Mouse (Mus musculus) midbrain, embryonic 14.5 days (tissue): ENCODE measurements around the gene Fermt2. TPM values are rescaled to one million over a fixed set of nuclear protein-coding genes. Genes with fewer than 3 reads are reported as not detected.

Experiments
- ATAC-seq: fragments of 200-750 bp; cut with Nextera tagmentation; 2 replicates; pipeline ENCODE4 v1.8.0; 2017; ENCODE audit warnings: moderate number of reproducible peaks, moderate library complexity; ENCODE audit not compliant: low FRiP score, low TSS enrichment
- DNase-seq: peaks from one replicate; pipeline ENCODE4 v3.0.0-alpha.2; 2015
- H3K27ac ChIP-seq: fragments of 300-500 bp; sonication (generic); replicated peaks from 2 replicates; pipeline ENCODE4 v1.5.1; 2014; ENCODE audit warnings: mild to moderate bottlenecking, low read depth, low read length, moderate library complexity
- H3K27me3 ChIP-seq: fragments of 300-500 bp; sonication (generic); 2 replicates; pipeline ENCODE4 v1.6.1; 2014; ENCODE audit warnings: low read length, control low read depth, mixed read lengths; ENCODE audit not compliant: control insufficient read depth, insufficient read depth
- H3K36me3 ChIP-seq: fragments of 300-500 bp; sonication (generic); 2 replicates; pipeline ENCODE4 v1.6.1; 2014; ENCODE audit warnings: low read length, control low read depth; ENCODE audit not compliant: control insufficient read depth, insufficient read depth
- H3K4me1 ChIP-seq: fragments of 300-500 bp; sonication (generic); 2 replicates; pipeline ENCODE4 v1.6.1; 2014; ENCODE audit warnings: mild to moderate bottlenecking, antibody characterized with exemption, low read length, control low read depth; ENCODE audit not compliant: control insufficient read depth, insufficient read depth
- H3K4me2 ChIP-seq: fragments of 300-500 bp; sonication (generic); 2 replicates; pipeline ENCODE4 v1.6.1; 2014; ENCODE audit warnings: mild to moderate bottlenecking, low read length, moderate library complexity
- H3K4me3 ChIP-seq: fragments of 300-500 bp; sonication (generic); replicated peaks from 2 replicates; pipeline ENCODE4 v1.5.1; 2014; ENCODE audit warnings: low read depth, low read length
- H3K9ac ChIP-seq: fragments of 300-500 bp; sonication (generic); replicated peaks from 2 replicates; pipeline ENCODE4 v1.6.1; 2014; ENCODE audit warnings: mild to moderate bottlenecking, low read length, moderate library complexity
- H3K9me3 ChIP-seq: fragments of 300-500 bp; sonication (generic); 2 replicates; pipeline ENCODE4 v1.6.1; 2016; ENCODE audit warnings: low read length, control low read depth, mixed read lengths; ENCODE audit not compliant: control insufficient read depth
- WGBS: fragments of 180-500 bp; shearing (Covaris S2); extraction: QIAGEN DNeasy Blood & Tissue Kit; methylation state at CpG from one replicate; pipeline ENCODE4 v1.1.7; 2014; 5-methylcytosine and 5-hydroxymethylcytosine counted together
- polyA plus RNA-seq: library from polyadenylated mRNA; unstranded; fragments of >200 nt; fragmentation: Nextera tagmentation; extraction: Ambion mirVana; gene quantifications from 2 replicates; pipeline ENCODE4 v1.2.1, GENCODE M21; 2014

The Fermt2 gene
- polyA plus RNA-seq, 1 experiment from 2014 or later = 49.1 TPM

- ATAC-seq (no peak), DNase-seq (no peak)
- 70% methylated on average over 12 of the region's 12 CpGs for WGBS
- H3K9me3 ChIP-seq = no peaks in the 10 kb centered on the region
- H3K27me3 ChIP-seq = no peaks in the 10 kb centered on the region
- H3K4me2 ChIP-seq = no peak overlapping the region
- H3K27ac ChIP-seq = peak overlapping the region; percentile 61
- H3K4me1 ChIP-seq = peaks cover 11% of the 10 kb centered on the region
- H3K36me3 ChIP-seq = peaks cover 21% of the 10 kb centered on the region
- H3K9ac ChIP-seq = no peak overlapping the region
- no peak overlapping the region for H3K4me3 ChIP-seq
Observed at GRCm38 (mm10) chr14:45455651-45456501, 74.0 kb downstream of the Fermt2 start.

- Histone ChIP-seq H3K36me3 (peaks cover 8% of the 10 kb centered on the region), H3K4me2 (no peak overlapping the region), H3K9me3 (no peaks in the 10 kb centered on the region), H3K27me3 (no peaks in the 10 kb centered on the region), H3K27ac (no peak overlapping the region), H3K4me3 (no peak overlapping the region), H3K9ac (no peak overlapping the region), H3K4me1 (peaks cover 11% of the 10 kb centered on the region)
- DNase-seq (no peak), ATAC-seq (no peak)
- WGBS = 77% methylated on average over 5 of the region's 5 CpGs
Observed at GRCm38 (mm10) chr14:45453538-45454233, 76.2 kb downstream of the Fermt2 start.

- H3K27ac ChIP-seq = no peak overlapping the region
- no peak overlapping the region for H3K9ac ChIP-seq
Observed at GRCm38 (mm10) chr14:45452861-45453512, 76.9 kb downstream of the Fermt2 start.

GRCm38 (mm10) chr14:45452148-45452547 is 77.8 kb downstream of the Fermt2 start:
- ATAC-seq = no peak
- no peaks in the 10 kb centered on the region for H3K9me3 ChIP-seq
- no peak for DNase-seq
- 0 out of 2 replicates have a peak overlapping the region, but pooled peaks have one; percentile 32 for H3K27ac ChIP-seq
- H3K4me3 ChIP-seq = no peak overlapping the region
- no peaks in the 10 kb centered on the region for H3K27me3 ChIP-seq
- no peak overlapping the region for H3K4me2 ChIP-seq
- 60% methylated on average over 4 of the region's 4 CpGs for WGBS
- peaks cover 11% of the 10 kb centered on the region for H3K4me1 ChIP-seq
- no peaks in the 10 kb centered on the region for H3K36me3 ChIP-seq
- no peak overlapping the region for H3K9ac ChIP-seq

More at GRCm38 (mm10) chr14:45452861-45453512, 76.9 kb downstream of the Fermt2 start:
- no peaks in the 10 kb centered on the region for H3K9me3 ChIP-seq
- no peak overlapping the region for H3K4me2 ChIP-seq
- no peaks in the 10 kb centered on the region for H3K27me3 ChIP-seq
- 47% methylated on average over 11 of the region's 11 CpGs for WGBS
- ATAC-seq (no peak), DNase-seq (no peak)
- peaks cover 7% of the 10 kb centered on the region for H3K36me3 ChIP-seq
- H3K4me1 ChIP-seq = peaks cover 11% of the 10 kb centered on the region
- H3K4me3 ChIP-seq = no peak overlapping the region

- peaks cover 7% of the 10 kb centered on the region for H3K4me1 ChIP-seq
- no peak for DNase-seq
- ATAC-seq = no peak
- WGBS = 15% methylated on average over 2 of the region's 2 CpGs
- no peak overlapping the region for H3K4me2 ChIP-seq
- no peak overlapping the region for H3K27ac ChIP-seq
- H3K27me3 ChIP-seq = no peaks in the 10 kb centered on the region
- H3K4me3 ChIP-seq = no peak overlapping the region
- H3K36me3 ChIP-seq = no peaks in the 10 kb centered on the region
- H3K9me3 ChIP-seq = no peaks in the 10 kb centered on the region
- H3K9ac ChIP-seq = no peak overlapping the region
Observed at GRCm38 (mm10) chr14:45451090-45451489, 78.8 kb downstream of the Fermt2 start.

- Histone ChIP-seq H3K27me3 (no peaks in the 10 kb centered on the region), H3K27ac (no peak overlapping the region), H3K9me3 (no peaks in the 10 kb centered on the region), H3K4me2 (no peak overlapping the region), H3K4me3 (no peak overlapping the region), H3K9ac (no peak overlapping the region), H3K4me1 (no peaks in the 10 kb centered on the region), H3K36me3 (no peaks in the 10 kb centered on the region)
- 82% methylated on average over 3 of the region's 3 CpGs for WGBS
- ATAC-seq = no peak
- no peak for DNase-seq
Observed at GRCm38 (mm10) chr14:45446777-45447176, 83.1 kb downstream of the Fermt2 start.

- no peak for ATAC-seq
- no peaks in the 10 kb centered on the region for H3K9me3 ChIP-seq
- H3K27me3 ChIP-seq = no peaks in the 10 kb centered on the region
- no peak for DNase-seq
- H3K4me2 ChIP-seq = no peak overlapping the region
- no peaks in the 10 kb centered on the region for H3K4me1 ChIP-seq
- no peaks in the 10 kb centered on the region for H3K36me3 ChIP-seq
- 69% methylated on average over 12 of the region's 12 CpGs for WGBS
- no peak overlapping the region for H3K9ac ChIP-seq
- H3K27ac ChIP-seq = no peak overlapping the region
- no peak overlapping the region for H3K4me3 ChIP-seq
Observed at GRCm38 (mm10) chr14:45445445-45445844, 84.5 kb downstream of the Fermt2 start.

GRCm38 (mm10) chr14:45444870-45445269 is 85.0 kb downstream of the Fermt2 start:
- WGBS = 51% methylated on average over 7 of the region's 7 CpGs
- ATAC-seq = no peak
- Histone ChIP-seq H3K27ac (no peak overlapping the region), H3K9me3 (no peaks in the 10 kb centered on the region), H3K9ac (no peak overlapping the region), H3K4me3 (no peak overlapping the region), H3K4me2 (no peak overlapping the region), H3K36me3 (no peaks in the 10 kb centered on the region), H3K27me3 (no peaks in the 10 kb centered on the region), H3K4me1 (no peaks in the 10 kb centered on the region)
- no peak for DNase-seq
